Mouse (Mus musculus): ENCODE measurements around the gene Ypel1. TPM values are rescaled to one million over a fixed set of nuclear protein-coding genes. Genes with fewer than 3 reads are reported as not detected.

Gene Ypel1
- polyA plus RNA-seq, 1 experiment, result 2.2 TPM

- Histone ChIP-seq H3K4me1 (ENCODE audit: control insufficient read depth, insufficient read depth, low read length) (no peaks in the 10 kb centered on the region), H3K27ac (ENCODE audit: insufficient read depth, low read length) (no peak overlapping the region), H3K4me3 (ENCODE audit: insufficient read depth, low read length) (no peak overlapping the region)
- TF ChIP-seq POLR2A (IDR thresholded peaks at IDR 0.05; ENCODE audit: low read depth, low read length), result no peak
- TF ChIP-seq CTCF (IDR thresholded peaks at IDR 0.05; ENCODE audit: borderline replicate concordance, insufficient read depth, low read length), result no peak
Measured at GRCm38 (mm10) chr16:17117309-17117799, 47.9 kb downstream of the Ypel1 start.

DNA sequence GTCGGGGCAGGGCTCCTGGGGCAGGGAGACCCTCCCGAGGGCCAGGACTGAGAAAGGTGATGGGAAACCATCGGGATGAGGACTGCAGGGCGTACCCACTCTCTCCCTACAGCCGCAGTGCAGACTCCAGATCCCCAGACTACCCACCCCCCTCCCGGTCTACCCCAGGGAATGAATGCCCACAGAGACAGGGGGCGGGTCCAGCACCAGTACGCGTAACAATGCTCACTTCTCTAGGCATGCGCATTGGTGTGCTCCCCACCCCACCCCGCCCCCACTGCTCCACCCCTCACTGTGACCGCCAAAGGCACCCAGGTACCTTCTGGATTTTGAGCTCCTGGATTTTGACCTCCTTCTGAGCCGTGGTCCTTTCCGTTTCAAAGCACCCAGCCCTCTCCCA is 52.1 kb downstream of the Ypel1 start:
- no peaks in the 10 kb centered on the region for H3K4me1 ChIP-seq (ENCODE audit: control insufficient read depth, insufficient read depth, low read length)
- H3K4me3 ChIP-seq (ENCODE audit: insufficient read depth, low read length), result no peak overlapping the region
- no peak overlapping the region for H3K27ac ChIP-seq (ENCODE audit: insufficient read depth, low read length)
- TF ChIP-seq POLR2A (IDR thresholded peaks at IDR 0.05; ENCODE audit: low read depth, low read length), result no peak
- TF ChIP-seq CTCF (IDR thresholded peaks at IDR 0.05; ENCODE audit: borderline replicate concordance, insufficient read depth, low read length), result no peak

DNA sequence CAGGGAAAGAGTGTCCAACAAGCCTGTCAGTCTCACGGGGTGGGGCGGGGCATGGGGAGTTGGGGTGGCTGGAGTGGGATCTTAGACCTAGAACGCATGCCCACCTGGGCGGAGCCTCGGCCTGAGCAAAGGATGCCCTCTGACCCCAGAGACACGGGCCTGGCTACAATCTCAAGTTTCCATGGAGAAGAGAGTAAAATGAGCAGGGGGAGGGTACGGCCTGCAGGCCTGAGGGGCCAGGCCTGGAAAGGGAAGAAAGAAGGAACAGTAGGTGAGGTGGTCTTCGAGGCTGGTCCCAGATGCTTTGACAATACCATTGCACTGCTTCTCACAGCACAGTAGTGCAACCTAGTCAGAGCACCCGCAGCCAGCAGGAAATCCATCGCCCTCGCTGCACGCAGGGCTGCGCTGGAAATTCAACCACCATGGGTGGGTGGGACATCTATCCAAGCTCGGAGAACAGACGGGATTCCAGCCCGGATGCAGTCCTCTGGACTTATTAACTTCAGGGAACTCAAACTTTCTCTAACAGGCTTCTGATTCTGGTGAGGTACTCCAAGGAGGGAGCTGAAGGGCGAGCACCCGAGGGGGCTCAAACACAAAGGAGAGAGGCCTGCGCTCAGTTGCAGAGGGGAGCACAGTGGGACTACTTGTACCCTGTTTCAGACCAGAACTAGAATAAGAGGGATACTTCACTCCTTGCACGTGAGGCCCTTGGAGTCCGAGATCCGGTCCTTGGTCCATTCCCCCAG is 54.8 kb downstream of the Ypel1 start:
- Histone ChIP-seq H3K27ac (ENCODE audit: insufficient read depth, low read length) (no peak overlapping the region), H3K4me1 (ENCODE audit: control insufficient read depth, insufficient read depth, low read length) (no peaks in the 10 kb centered on the region), H3K4me3 (ENCODE audit: insufficient read depth, low read length) (peak overlapping the region; percentile 50)
- no peak for TF ChIP-seq CTCF (IDR thresholded peaks at IDR 0.05; ENCODE audit: borderline replicate concordance, insufficient read depth, low read length)
- no peak for TF ChIP-seq POLR2A (IDR thresholded peaks at IDR 0.05; ENCODE audit: low read depth, low read length)

- Histone ChIP-seq H3K27ac (ENCODE audit: insufficient read depth, low read length) (no peak within 1 kb of the TSS), H3K4me3 (ENCODE audit: insufficient read depth, low read length) (peak within 1 kb of the TSS; percentile 50)
- TF ChIP-seq POLR2A (IDR thresholded peaks at IDR 0.05; ENCODE audit: low read depth, low read length) (peak; percentile 63), CTCF (IDR thresholded peaks at IDR 0.05; ENCODE audit: borderline replicate concordance, insufficient read depth, low read length) (no peak)
Measured at GRCm38 (mm10) chr16:17124871-17125520, 55.5 kb downstream of the Ypel1 start, which contains the start of gene 2610318N02Rik. Gene 2610318N02Rik, minus strand, starts transcription at chr16:17125167.

DNA sequence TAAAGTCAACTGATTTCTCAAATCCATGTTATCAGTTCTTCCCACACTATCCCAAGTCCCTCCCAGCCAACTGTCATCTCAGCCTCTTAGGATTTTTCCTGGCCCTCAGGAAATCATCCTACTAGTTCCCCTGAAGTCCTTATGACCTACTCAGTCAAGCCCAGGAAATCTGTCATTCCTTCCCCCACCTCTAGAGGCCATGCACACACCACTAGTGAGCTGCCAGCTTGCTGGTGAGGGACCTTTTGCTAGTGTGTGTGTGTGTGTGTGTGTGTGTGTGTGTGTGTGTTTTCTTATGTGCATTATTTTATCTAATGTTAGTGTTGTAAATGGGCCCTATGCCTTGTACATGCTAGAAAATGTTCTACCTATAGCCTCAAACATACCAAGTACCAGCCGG is 57.8 kb downstream of the Ypel1 start:
- Histone ChIP-seq H3K4me1 (ENCODE audit: control insufficient read depth, insufficient read depth, low read length) (peaks cover 4% of the 10 kb centered on the region; the same call in 1 of the 2 replicates), H3K27ac (ENCODE audit: insufficient read depth, low read length) (no peak overlapping the region), H3K4me3 (ENCODE audit: insufficient read depth, low read length) (no peak overlapping the region)
- TF ChIP-seq POLR2A (IDR thresholded peaks at IDR 0.05; ENCODE audit: low read depth, low read length), result no peak
- TF ChIP-seq CTCF (IDR thresholded peaks at IDR 0.05; ENCODE audit: borderline replicate concordance, insufficient read depth, low read length), result peak; percentile 76; the same call in 1 of the 2 replicates

More at GRCm38 (mm10) chr16:17124871-17125520, 55.5 kb downstream of the Ypel1 start, which contains the start of gene 2610318N02Rik:
- no peaks in the 10 kb centered on the region for H3K4me1 ChIP-seq (ENCODE audit: control insufficient read depth, insufficient read depth, low read length)

GRCm38 (mm10) chr16:17131191-17132088 is 61.9 kb downstream of the Ypel1 start:
- TF ChIP-seq CTCF (IDR thresholded peaks at IDR 0.05; ENCODE audit: borderline replicate concordance, insufficient read depth, low read length) (no peak), POLR2A (IDR thresholded peaks at IDR 0.05; ENCODE audit: low read depth, low read length) (no peak)
- peak overlapping the region; percentile 86 for H3K4me3 ChIP-seq (ENCODE audit: insufficient read depth, low read length)
- H3K4me1 ChIP-seq (ENCODE audit: control insufficient read depth, insufficient read depth, low read length), result peaks cover 4% of the 10 kb centered on the region; the same call in 1 of the 2 replicates
- no peak overlapping the region for H3K27ac ChIP-seq (ENCODE audit: insufficient read depth, low read length)

- no peak for TF ChIP-seq CTCF (IDR thresholded peaks at IDR 0.05; ENCODE audit: borderline replicate concordance, insufficient read depth, low read length)
- TF ChIP-seq POLR2A (IDR thresholded peaks at IDR 0.05; ENCODE audit: low read depth, low read length), result peak; percentile 70
- Histone ChIP-seq H3K4me1 (ENCODE audit: control insufficient read depth, insufficient read depth, low read length) (peaks cover 4% of the 10 kb centered on the region; the same call in 1 of the 2 replicates), H3K4me3 (ENCODE audit: insufficient read depth, low read length) (peak within 1 kb of the TSS; percentile 86), H3K27ac (ENCODE audit: insufficient read depth, low read length) (no peak within 1 kb of the TSS)
Measured at GRCm38 (mm10) chr16:17132089-17132905, 62.8 kb downstream of the Ypel1 start, which contains the start of gene Sdf2l1. Gene Sdf2l1, minus strand, starts transcription at chr16:17132383.

GRCm38 (mm10) chr16:17132906-17133200 is 63.4 kb downstream of the Ypel1 start:
- H3K27ac ChIP-seq (ENCODE audit: insufficient read depth, low read length), result no peak overlapping the region
- TF ChIP-seq CTCF (IDR thresholded peaks at IDR 0.05; ENCODE audit: borderline replicate concordance, insufficient read depth, low read length) (no peak), POLR2A (IDR thresholded peaks at IDR 0.05; ENCODE audit: low read depth, low read length) (no peak)
- peak overlapping the region; percentile 27 for H3K4me3 ChIP-seq (ENCODE audit: insufficient read depth, low read length)
- peaks cover 6% of the 10 kb centered on the region; the same call in 1 of the 2 replicates for H3K4me1 ChIP-seq (ENCODE audit: control insufficient read depth, insufficient read depth, low read length)

Other genes starting within 250 kb of the Ypel1 start
- gene Spag6l, start 240.2 kb upstream of the Ypel1 start, polyA plus RNA-seq (2011; ENCODE audit: insufficient read length, low read depth, missing spikeins), result not detected in 2 replicates
- not detected in 2 replicates for gene Igll1, start 205.7 kb upstream of the Ypel1 start, polyA plus RNA-seq (2011; ENCODE audit: insufficient read length, low read depth, missing spikeins)
- gene Top3b, start 199.0 kb upstream of the Ypel1 start, polyA plus RNA-seq (2011; ENCODE audit: insufficient read length, low read depth, missing spikeins), result 73.9 and 79.2 TPM in 2 replicates
- 3.8 TPM in 1 of 2 replicates, not detected in the other for gene Vpreb1, start 198.9 kb upstream of the Ypel1 start, polyA plus RNA-seq (2011; ENCODE audit: insufficient read length, low read depth, missing spikeins)
- 25.5 and 28.0 TPM in 2 replicates for gene Ppm1f, start 173.2 kb upstream of the Ypel1 start, polyA plus RNA-seq (2011; ENCODE audit: insufficient read length, low read depth, missing spikeins)
- 230 and 254 TPM in 2 replicates for gene Mapk1, start 86.3 kb upstream of the Ypel1 start, polyA plus RNA-seq (2011; ENCODE audit: insufficient read length, low read depth, missing spikeins)
- gene Ppil2, start 41.6 kb downstream of the Ypel1 start, polyA plus RNA-seq (2011; ENCODE audit: insufficient read length, low read depth, missing spikeins), result 82.6 and 97.5 TPM in 2 replicates
- 5.4 and 6.3 TPM in 2 replicates for gene 2610318N02Rik, start 55.5 kb downstream of the Ypel1 start, polyA plus RNA-seq (2011; ENCODE audit: insufficient read length, low read depth, missing spikeins)
- 17.0 and 23.2 TPM in 2 replicates for gene Sdf2l1, start 62.7 kb downstream of the Ypel1 start, polyA plus RNA-seq (2011; ENCODE audit: insufficient read length, low read depth, missing spikeins)
- 5.9 and 9.5 TPM in 2 replicates for gene Ydjc, start 74.9 kb downstream of the Ypel1 start, polyA plus RNA-seq (2011; ENCODE audit: insufficient read length, low read depth, missing spikeins)
- gene Ccdc116, start 77.5 kb downstream of the Ypel1 start, polyA plus RNA-seq (2011; ENCODE audit: insufficient read length, low read depth, missing spikeins), result 0.97 and 1.6 TPM in 2 replicates
- gene Ube2l3, start 133.0 kb downstream of the Ypel1 start, polyA plus RNA-seq (2011; ENCODE audit: insufficient read length, low read depth, missing spikeins), result 163 and 173 TPM in 2 replicates
- gene Rimbp3, start 138.9 kb downstream of the Ypel1 start, polyA plus RNA-seq (2011; ENCODE audit: insufficient read length, low read depth, missing spikeins), result not detected in 2 replicates
- 1.5 and 2.8 TPM in 2 replicates for gene Hic2, start 163.9 kb downstream of the Ypel1 start, polyA plus RNA-seq (2011; ENCODE audit: insufficient read length, low read depth, missing spikeins)
- gene Tmem191c, start 206.4 kb downstream of the Ypel1 start, polyA plus RNA-seq (2011; ENCODE audit: insufficient read length, low read depth, missing spikeins), result 1.5 and 4.5 TPM in 2 replicates

All from embryonic fibroblast, embryonic 13.5 days (primary cell).